Mouse (Mus musculus) adrenal gland, postnatal 25 days (tissue): ENCODE data around the gene Clec2l. TPM values are rescaled to one million over a fixed set of nuclear protein-coding genes. Genes with fewer than 3 reads are reported as not detected.

Source experiments
- DNase-seq: peaks from one replicate; pipeline ENCODE4 v3.0.0; 2021; ENCODE audit warnings: mixed read lengths
- total RNA-seq: library from RNA; stranded (reverse); gene quantifications from 2 replicates; pipeline ENCODE4 v1.2.3, GENCODE M21; 2021

Gene Clec2l
- total RNA-seq, 1 experiment from 2014 or later, result 4.9 TPM

DNA sequence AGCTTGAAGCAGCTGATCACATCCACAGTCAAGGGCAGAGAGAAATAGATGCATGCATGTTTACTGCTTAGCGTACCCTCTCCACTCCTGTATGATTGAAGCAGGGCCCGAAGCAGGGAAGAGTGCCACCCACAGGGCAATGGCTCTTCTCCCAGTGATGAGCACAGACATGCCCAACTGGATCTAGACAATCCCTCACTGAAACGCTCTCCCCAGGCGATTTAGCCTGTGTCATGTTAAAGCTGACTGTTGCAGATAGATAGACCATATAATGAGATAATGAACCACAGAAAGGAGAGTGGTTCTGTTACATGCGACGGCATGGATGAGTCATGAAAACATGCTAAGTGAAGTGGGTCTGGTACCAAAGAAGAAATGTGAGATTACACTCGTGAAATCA lies 8.4 kb downstream of the Clec2l start:
- no peak for DNase-seq

GRCm38 (mm10) chr6:38672011-38672410 lies 9.1 kb downstream of the Clec2l start:
- DNase-seq, result no peak

DNA sequence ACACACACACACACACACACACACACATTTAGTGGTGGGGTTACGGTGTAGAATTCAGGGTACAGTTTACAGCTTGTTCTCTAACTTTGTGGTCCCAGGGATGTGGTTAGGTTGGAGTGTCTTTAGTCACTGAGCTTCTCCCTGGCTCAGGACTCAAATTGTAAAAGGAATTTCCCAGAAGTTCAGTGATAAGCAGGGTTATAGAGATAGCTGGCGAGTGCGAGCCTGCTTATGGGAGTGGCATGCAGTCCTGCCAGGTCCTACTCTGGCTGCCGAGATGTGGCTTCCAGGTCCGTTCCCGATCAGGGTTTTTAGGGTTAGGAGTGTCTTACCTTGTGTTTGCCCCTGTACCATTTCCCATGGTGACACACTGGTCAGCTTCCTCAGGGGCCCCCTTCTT lies 13.3 kb downstream of the Clec2l start:
- DNase-seq, result no peak

GRCm38 (mm10) chr6:38676723-38677122 lies 13.9 kb downstream of the Clec2l start:
- no peak for DNase-seq

DNA sequence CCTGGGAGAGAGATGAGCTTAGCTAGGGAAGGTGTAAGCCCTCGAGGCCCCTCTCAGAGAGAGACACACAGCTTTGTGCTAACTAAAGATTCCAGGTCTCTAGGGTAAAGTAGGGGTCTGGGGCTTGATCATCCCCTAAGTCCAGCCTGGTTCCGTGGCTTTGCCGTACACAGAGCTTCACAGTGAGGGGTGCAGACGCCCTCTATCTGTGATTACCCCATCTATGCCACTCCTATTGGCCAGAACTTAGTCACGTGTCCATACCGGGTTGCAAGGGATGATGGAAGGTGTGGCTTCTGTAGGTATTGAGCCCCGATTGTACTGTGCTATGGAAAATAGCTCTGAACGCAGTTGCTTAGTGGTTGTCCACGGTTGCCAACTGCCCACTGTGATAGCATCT lies 14.8 kb downstream of the Clec2l start:
- no peak for DNase-seq

DNA sequence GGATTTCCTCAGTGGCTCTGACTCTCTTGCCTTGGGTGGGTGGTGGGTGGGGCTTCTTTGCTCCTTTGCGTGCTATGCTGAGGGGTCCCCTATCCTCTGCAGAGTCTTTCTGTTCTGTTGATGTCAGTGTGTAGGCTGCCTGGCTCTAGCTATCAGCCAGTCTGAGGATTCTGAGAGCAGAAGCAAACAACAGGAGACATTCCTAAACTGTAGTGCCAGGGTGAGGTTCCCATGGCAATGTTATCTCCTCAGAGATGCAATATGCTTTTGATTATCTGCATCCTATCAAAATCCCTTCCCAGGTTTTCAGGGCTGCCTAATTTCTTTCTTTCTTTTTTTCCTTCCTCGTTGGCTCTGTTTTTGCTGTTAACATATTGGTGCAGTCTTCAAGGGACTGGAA lies 19.7 kb downstream of the Clec2l start:
- DNase-seq, result no peak

- peak; percentile 63 for DNase-seq
Measured at GRCm38 (mm10) chr6:38687216-38687615, 24.3 kb downstream of the Clec2l start.

DNA sequence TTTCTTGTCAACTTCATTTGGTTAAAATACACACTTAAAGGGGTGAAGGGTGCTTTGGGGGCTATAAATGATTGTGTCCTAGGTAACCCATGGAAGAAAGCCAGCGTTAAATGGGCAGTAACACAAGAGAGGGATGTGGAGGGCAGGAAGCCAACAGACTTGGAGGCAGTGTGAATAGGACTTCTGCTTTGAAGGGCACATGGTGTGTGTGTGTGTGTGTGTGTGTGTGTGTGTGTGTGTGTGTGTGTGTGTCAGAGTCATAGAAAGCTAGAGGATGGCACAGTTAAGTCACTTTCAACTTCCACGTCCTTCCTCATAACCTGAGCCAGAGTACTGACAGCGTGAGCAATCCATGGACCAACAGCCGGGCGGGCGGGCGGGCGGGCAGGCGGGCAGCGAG lies 26.0 kb downstream of the Clec2l start:
- DNase-seq, result no peak

GRCm38 (mm10) chr6:38690615-38691014 lies 27.7 kb downstream of the Clec2l start:
- DNase-seq, result no peak

DNA sequence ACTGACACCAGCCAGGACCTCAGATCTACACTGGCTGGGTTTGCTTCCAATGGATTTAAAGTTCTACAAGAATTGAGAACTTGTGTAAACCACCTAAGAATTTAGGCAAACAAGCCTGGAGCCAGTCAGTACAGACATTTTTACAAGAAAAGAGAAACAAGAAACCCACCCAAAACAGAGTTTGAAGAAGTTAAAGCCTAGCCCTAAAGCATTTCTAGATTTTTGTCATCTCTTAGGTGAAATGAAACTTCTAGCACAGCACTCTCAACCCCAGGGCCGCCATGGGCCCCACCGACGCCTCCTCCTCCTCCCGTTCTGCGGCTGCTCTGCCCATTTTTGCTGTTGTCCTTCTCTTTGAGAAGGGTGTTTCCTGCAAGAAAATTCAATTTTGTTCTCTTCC lies 28.2 kb downstream of the Clec2l start:
- no peak for DNase-seq

- no peak for DNase-seq
Measured at GRCm38 (mm10) chr6:38692556-38692955, 29.7 kb downstream of the Clec2l start.

- DNase-seq, result peak; percentile 76
Measured at GRCm38 (mm10) chr6:38695380-38696054, 32.6 kb downstream of the Clec2l start.

DNA sequence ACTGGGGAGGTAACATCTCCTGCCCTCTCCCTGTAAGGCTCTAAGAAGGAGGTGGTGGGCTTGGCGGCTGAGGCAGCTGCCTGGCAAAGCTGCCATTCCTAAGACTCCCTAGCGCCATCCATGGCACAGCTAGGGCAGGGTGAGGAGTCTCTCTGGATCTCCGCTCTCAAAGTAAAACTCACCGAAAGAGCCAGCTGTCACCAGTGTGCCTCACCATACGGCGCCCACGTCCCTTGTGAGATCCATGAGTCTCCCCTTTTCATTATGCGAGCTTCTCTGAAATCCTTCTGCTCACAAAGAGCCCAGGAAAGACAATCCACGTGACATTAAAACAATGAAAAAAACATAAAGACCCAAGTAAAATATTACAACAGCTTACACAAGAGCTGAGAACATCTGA lies 33.7 kb downstream of the Clec2l start:
- no peak for DNase-seq

- no peak for DNase-seq
Measured at GRCm38 (mm10) chr6:38698233-38698889, 35.5 kb downstream of the Clec2l start.

GRCm38 (mm10) chr6:38701421-38701820 lies 38.6 kb downstream of the Clec2l start:
- no peak for DNase-seq

GRCm38 (mm10) chr6:38702810-38703399 lies 40.0 kb downstream of the Clec2l start:
- peak; percentile 80 for DNase-seq

- DNase-seq, result no peak
Measured at GRCm38 (mm10) chr6:38703526-38703925, 40.7 kb downstream of the Clec2l start.

GRCm38 (mm10) chr6:38704264-38704984 lies 41.6 kb downstream of the Clec2l start:
- DNase-seq, result no peak

- DNase-seq, result no peak
Measured at GRCm38 (mm10) chr6:38710449-38710848, 47.6 kb downstream of the Clec2l start.

DNA sequence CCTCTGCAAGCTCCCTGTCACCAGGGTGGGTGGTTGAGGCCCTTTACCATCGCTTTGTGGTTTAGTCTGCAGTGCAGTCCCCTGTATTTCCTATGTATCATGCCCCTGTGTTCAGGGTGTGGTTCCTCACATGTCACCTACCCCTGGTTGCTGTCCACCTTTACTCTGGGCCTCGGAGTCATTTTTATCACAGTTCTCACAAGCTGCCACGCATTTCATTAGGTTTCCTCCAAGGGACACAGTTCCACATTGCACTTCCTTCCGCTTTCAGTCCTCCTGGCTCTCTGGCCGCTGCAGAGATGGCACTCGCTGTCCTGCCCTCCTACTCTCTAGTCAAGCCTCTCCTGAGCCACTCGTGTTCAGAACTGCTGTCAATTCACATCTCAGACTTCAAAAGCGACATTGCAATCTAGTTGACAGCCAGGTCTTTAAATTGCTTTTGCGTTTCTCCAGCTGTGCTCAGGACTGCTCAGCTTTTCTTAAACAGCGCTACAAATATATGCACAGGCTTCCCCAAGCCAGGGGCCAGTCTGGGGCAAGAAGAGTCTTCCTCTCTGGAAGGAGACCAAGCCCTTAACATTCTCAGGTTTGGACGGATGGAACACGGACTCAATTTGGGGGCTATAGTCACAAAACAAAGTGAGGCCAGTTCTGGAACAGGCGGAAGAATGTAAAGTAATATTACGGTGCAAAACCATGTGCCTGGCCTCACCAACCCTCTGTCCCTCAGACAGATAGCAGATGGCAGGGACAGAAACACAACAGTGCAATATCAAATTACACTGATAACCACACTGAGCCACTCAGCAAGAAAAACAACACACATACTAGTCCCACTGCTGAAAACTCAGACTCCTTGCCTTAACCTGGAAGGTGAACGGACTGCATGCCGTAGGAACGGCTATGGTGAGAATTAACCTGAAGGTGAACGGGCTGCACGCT lies 51.4 kb downstream of the Clec2l start:
- DNase-seq, result no peak

DNA sequence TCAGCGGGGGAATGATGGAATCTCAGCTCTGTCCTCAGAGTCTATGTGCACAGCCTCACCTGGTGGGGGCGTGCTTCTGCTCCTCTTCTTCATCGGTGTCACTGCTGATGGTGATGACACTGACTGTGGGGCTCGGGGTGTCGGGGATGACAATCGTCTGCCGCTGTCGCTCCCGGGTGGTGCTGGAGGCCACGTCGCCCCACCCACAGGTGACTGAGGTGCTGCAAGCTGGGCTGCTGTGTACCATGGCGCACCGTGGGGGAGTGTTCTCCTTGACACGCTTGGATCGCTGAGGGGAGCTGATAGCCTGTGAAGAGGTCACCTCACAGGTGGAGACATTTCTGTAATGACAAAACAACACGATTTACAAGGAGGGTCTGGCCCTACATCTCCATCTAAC lies 53.0 kb downstream of the Clec2l start:
- DNase-seq, result no peak

DNA sequence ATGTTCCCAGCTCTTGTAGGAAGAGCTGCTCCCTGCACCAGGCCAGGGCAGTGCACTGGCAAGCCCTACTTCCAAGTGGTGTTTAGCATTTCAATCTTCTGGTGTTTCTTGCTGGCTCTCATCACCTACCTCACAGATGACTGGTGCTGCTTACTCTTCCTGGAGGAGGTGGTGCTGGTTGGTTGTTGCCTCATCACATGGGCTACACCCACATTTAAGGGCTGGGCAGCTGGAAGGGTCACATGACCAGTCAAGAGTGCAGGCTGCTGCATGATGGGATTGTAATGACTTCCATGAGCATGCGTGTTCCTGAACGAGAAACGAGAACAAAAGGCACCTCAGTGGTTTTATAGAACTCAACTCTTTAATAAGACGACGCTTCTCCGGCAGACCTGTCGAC lies 55.8 kb downstream of the Clec2l start:
- no peak for DNase-seq
